8 mouse cellular contexts compared by ENCODE assay signal in the genomic region with DNA sequence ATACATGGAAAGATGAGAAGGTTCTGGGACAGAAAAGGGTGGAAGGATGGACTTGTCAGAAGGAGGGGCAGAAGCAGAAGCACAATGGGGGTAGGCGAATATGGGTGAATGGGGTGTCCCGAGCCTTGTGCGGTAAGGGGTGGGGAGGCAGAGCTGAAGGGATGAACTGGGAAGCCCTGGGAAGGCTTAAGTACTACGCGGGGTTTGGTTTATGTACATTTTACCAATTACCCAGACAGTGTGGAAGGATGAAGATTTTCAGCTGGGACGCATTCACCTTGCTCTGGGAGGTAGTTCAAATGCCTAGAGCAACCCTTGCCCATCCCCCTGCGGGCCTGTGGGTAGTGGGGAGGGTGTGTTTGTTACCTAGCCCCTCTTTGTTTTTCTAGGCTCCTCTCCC. TPM values are rescaled to one million over a fixed set of nuclear protein-coding genes. Genes with fewer than 3 reads are reported as not detected.
A peak's percentile ranks its signal among the peaks of the same experiment; 100 is the strongest.
DNase-seq lines count a peak whose midpoint lies in the region; ATAC-seq lines count a peak whose summit lies in the region.

No protein-coding gene starts in this region.

- H3K4me3 ChIP-seq in liver, embryonic 12.5 days = peak overlapping the region; percentile 75

- peak overlapping the region; percentile 70 for H3K9ac ChIP-seq in liver, embryonic 12.5 days

- H3K9me3 ChIP-seq in liver, embryonic 12.5 days (replicated peaks) = no peaks in the 10 kb centered on the region

- H3K36me3 ChIP-seq in liver, embryonic 12.5 days = peaks cover 34% of the 10 kb centered on the region

- peaks cover 35% of the 10 kb centered on the region for H3K27me3 ChIP-seq in liver, embryonic 12.5 days (replicated peaks)

- WGBS in liver, embryonic 12.5 days (ENCODE audit: insufficient replicate concordance) = 36% methylated on average over 7 of the region's 7 CpGs

- 0 out of 2 replicates have a peak, but pooled peaks have one; percentile 22 for ATAC-seq in frontal cortex, adult (ENCODE audit: low TSS enrichment)
- ATAC-seq in liver, embryonic 12.5 days = no peak

- H3K4me2 ChIP-seq in liver, embryonic 12.5 days = peak overlapping the region; percentile 91

- H3K4me1 ChIP-seq in liver, embryonic 12.5 days = peaks cover 54% of the 10 kb centered on the region

- no peak for DNase-seq in frontal cortex, postnatal 36 days (ENCODE audit: low spot score in 2 of 2)
- peak; percentile 45 for DNase-seq in thymus, postnatal 4 days
- no peak for DNase-seq in thymus, postnatal 0 days (ENCODE audit: low spot score)
- DNase-seq in adrenal gland, adult 2 months = no peak
- DNase-seq in adrenal gland, adult 18-20 months (ENCODE audit: low spot score in 2 of 2) = no peak
- no peak for DNase-seq in T-cell, adult 2 months (ENCODE audit: low spot score)

- peak overlapping the region; percentile 52; the same call in 1 of the 2 replicates for H3K27ac ChIP-seq in liver, embryonic 12.5 days

RNA-seq across cellular contexts. Expression of gene Rad9a, which starts 0.7 kb away (rescaled TPM):
- polyA plus RNA-seq in thymus, postnatal 0 days (2015; fragmentation: Nextera tagmentation; extraction: Ambion mirVana) = 29.8 and 33.2 TPM in 2 replicates
- polyA plus RNA-seq in liver, embryonic 12.5 days (2016; fragmentation: Nextera tagmentation; extraction: Ambion mirVana) = 26.5 and 26.8 TPM in 2 replicates
- total RNA-seq in adrenal gland, adult 2 months (2021) = 10 to 100 TPM in 1 of 2 experiments, 1 to 10 TPM in 1; 6.9 to 12.3 TPM
- 16.4 and 17.2 TPM in 2 replicates for polyA plus RNA-seq in adrenal gland, adult 2 months (2012; rRNA removed)
- total RNA-seq in adrenal gland, adult 18-20 months (2021) = 1 to 10 TPM; 7.5 to 9.0 TPM

RNA-seq across cellular contexts. Expression of gene Ppp1ca, which starts 10.3 kb away (rescaled TPM):
- polyA plus RNA-seq in thymus, postnatal 0 days (2015; fragmentation: Nextera tagmentation; extraction: Ambion mirVana) = 995 and 1,030 TPM in 2 replicates
- 572 and 577 TPM in 2 replicates for polyA plus RNA-seq in liver, embryonic 12.5 days (2016; fragmentation: Nextera tagmentation; extraction: Ambion mirVana)
- 100 to 1,000 TPM; 342 to 392 TPM for total RNA-seq in adrenal gland, adult 2 months (2021)
- 443 and 514 TPM in 2 replicates for polyA plus RNA-seq in adrenal gland, adult 2 months (2012; rRNA removed)
- 100 to 1,000 TPM; 353 to 384 TPM for total RNA-seq in adrenal gland, adult 18-20 months (2021)

RNA-seq across cellular contexts. Expression of gene Tbc1d10c, which starts 11.1 kb away (rescaled TPM):
- polyA plus RNA-seq in thymus, postnatal 0 days (2015; fragmentation: Nextera tagmentation; extraction: Ambion mirVana) = 322 and 323 TPM in 2 replicates
- 4.3 and 4.9 TPM in 2 replicates for polyA plus RNA-seq in liver, embryonic 12.5 days (2016; fragmentation: Nextera tagmentation; extraction: Ambion mirVana)
- total RNA-seq in adrenal gland, adult 2 months (2021) = under 1 TPM in 1 of 2 experiments, not detected in 1; 0.97 TPM
- polyA plus RNA-seq in adrenal gland, adult 2 months (2012; rRNA removed) = 2.1 and 4.8 TPM in 2 replicates
- 1 to 10 TPM; 1.1 to 1.6 TPM for total RNA-seq in adrenal gland, adult 18-20 months (2021)

RNA-seq across cellular contexts. Expression of gene Clcf1, which starts 11.9 kb away (rescaled TPM):
- 2.1 and 2.5 TPM in 2 replicates for polyA plus RNA-seq in thymus, postnatal 0 days (2015; fragmentation: Nextera tagmentation; extraction: Ambion mirVana)
- 0.73 and 1.3 TPM in 2 replicates for polyA plus RNA-seq in liver, embryonic 12.5 days (2016; fragmentation: Nextera tagmentation; extraction: Ambion mirVana)
- total RNA-seq in adrenal gland, adult 2 months (2021) = 1 to 10 TPM; 5.5 to 9.0 TPM
- polyA plus RNA-seq in adrenal gland, adult 2 months (2012; rRNA removed) = 16.3 and 19.3 TPM in 2 replicates
- total RNA-seq in adrenal gland, adult 18-20 months (2021) = 10 to 100 TPM in 1 of 2 experiments, 1 to 10 TPM in 1; 7.9 to 11.1 TPM

RNA-seq across cellular contexts. Expression of gene AC109138.7, which starts 12.0 kb away (rescaled TPM):
- polyA plus RNA-seq in thymus, postnatal 0 days (2015; fragmentation: Nextera tagmentation; extraction: Ambion mirVana) = not detected in 2 replicates
- polyA plus RNA-seq in liver, embryonic 12.5 days (2016; fragmentation: Nextera tagmentation; extraction: Ambion mirVana) = not detected in 2 replicates
- total RNA-seq in adrenal gland, adult 2 months (2021) = not detected
- polyA plus RNA-seq in adrenal gland, adult 2 months (2012; rRNA removed) = not detected in 2 replicates
- total RNA-seq in adrenal gland, adult 18-20 months (2021) = not detected

Comparison
In these comparisons a context has a peak if more than half of its experiments do, and no peak if none do; other contexts are left out.
1. RNA of gene Tbc1d10c, which starts 11.1 kb away (polyA plus RNA-seq): 322 to 323 TPM in thymus, postnatal 0 days; 4.3 to 4.9 TPM in liver, embryonic 12.5 days and 2.1 to 4.8 TPM in adrenal gland, adult 2 months; every median in the first group is over 10 times any median in the second.